Mouse (Mus musculus) ES-Bruce4 (cell line): Measurements from ENCODE around the gene Gm28539. TPM values are rescaled to one million over a fixed set of nuclear protein-coding genes. Genes with fewer than 3 reads are reported as not detected.

Experiments
- H3K27ac ChIP-seq: 2 replicates; pipeline ENCODE4 v1.5.1; 2012; ENCODE audit warnings: low read length, inconsistent platforms; ENCODE audit not compliant: insufficient read depth
- H3K27me3 ChIP-seq: 2 replicates; pipeline ENCODE4 v1.6.1; 2012; ENCODE audit warnings: mild to moderate bottlenecking, low read length, inconsistent platforms; ENCODE audit not compliant: control insufficient read depth, poor library complexity, insufficient read depth, severe bottlenecking
- H3K36me3 ChIP-seq: 2 replicates; pipeline ENCODE4 v1.6.1; 2012; ENCODE audit warnings: inconsistent platforms, mild to moderate bottlenecking, low read length, moderate library complexity; ENCODE audit not compliant: control insufficient read depth, poor library complexity, insufficient read depth, severe bottlenecking
- H3K4me1 ChIP-seq: one replicate; pipeline ENCODE4 v1.8.1; 2011; ENCODE audit warnings: low read length; ENCODE audit not compliant: control insufficient read depth, insufficient read depth
- H3K4me3 ChIP-seq: 2 replicates; pipeline ENCODE4 v1.5.1; 2011; ENCODE audit warnings: low read depth, mild to moderate bottlenecking, low read length
- H3K9ac ChIP-seq: 2 replicates; pipeline ENCODE4 v1.6.1; 2012; ENCODE audit warnings: low read depth, mild to moderate bottlenecking, inconsistent platforms; ENCODE audit not compliant: poor library complexity, severe bottlenecking
- H3K9me3 ChIP-seq: replicated peaks from 2 replicates; pipeline ENCODE4 v1.6.1; 2012; ENCODE audit warnings: mild to moderate bottlenecking, low read length, inconsistent platforms; ENCODE audit not compliant: control insufficient read depth, poor library complexity, insufficient read depth, severe bottlenecking
- CTCF ChIP-seq: IDR thresholded peaks from one replicate; pipeline ENCODE4 v1.8.1; 2011; ENCODE audit warnings: low read depth, low read length
- EP300 ChIP-seq: IDR thresholded peaks from 2 replicates; pipeline ENCODE4 v1.6.1; 2011; ENCODE audit warnings: low read depth, low read length; ENCODE audit not compliant: insufficient read depth
- POLR2A ChIP-seq: IDR thresholded peaks from one replicate; pipeline ENCODE4 v1.8.1; 2011; ENCODE audit warnings: low read length; ENCODE audit not compliant: insufficient read depth
- polyA plus RNA-seq: library from polyadenylated mRNA; stranded (reverse); fragments of >200 nt; gene quantifications from 2 replicates; pipeline ENCODE4 v1.2.4, GENCODE M21; 2011; ENCODE audit warnings: low read depth; ENCODE audit not compliant: missing spikeins, insufficient read depth, insufficient read length

Gm28539 gene
- polyA plus RNA-seq, 1 experiment = 4.3 TPM

GRCm38 (mm10) chr16:18798151-18798550, 38.2 kb upstream of the Gm28539 start:
- TF ChIP-seq CTCF = no peak
- no peak for TF ChIP-seq EP300
- no peak for TF ChIP-seq POLR2A
- no peak overlapping the region for H3K27ac ChIP-seq
- H3K9me3 ChIP-seq = no peaks in the 10 kb centered on the region
- H3K4me3 ChIP-seq = no peak overlapping the region
- peaks cover 22% of the 10 kb centered on the region for H3K36me3 ChIP-seq
- H3K27me3 ChIP-seq = no peaks in the 10 kb centered on the region
- no peak overlapping the region for H3K9ac ChIP-seq
- H3K4me1 ChIP-seq = no peaks in the 10 kb centered on the region

- Histone ChIP-seq H3K9me3 (no peaks in the 10 kb centered on the region), H3K4me1 (no peaks in the 10 kb centered on the region), H3K27ac (no peak overlapping the region), H3K4me3 (no peak overlapping the region), H3K9ac (no peak overlapping the region), H3K27me3 (no peaks in the 10 kb centered on the region), H3K36me3 (peaks cover 24% of the 10 kb centered on the region)
- TF ChIP-seq CTCF = peak; percentile 50
- no peak for TF ChIP-seq POLR2A
Measured at GRCm38 (mm10) chr16:18798841-18799240, 37.5 kb upstream of the Gm28539 start.

- TF ChIP-seq POLR2A (no peak), EP300 (no peak), CTCF (no peak)
Measured at GRCm38 (mm10) chr16:18805746-18806145, 30.6 kb upstream of the Gm28539 start.

GRCm38 (mm10) chr16:18809001-18809400, 27.4 kb upstream of the Gm28539 start:
- no peak for TF ChIP-seq POLR2A
- H3K9me3 ChIP-seq = no peaks in the 10 kb centered on the region
- no peaks in the 10 kb centered on the region for H3K27me3 ChIP-seq
- no peak overlapping the region for H3K27ac ChIP-seq
- no peak overlapping the region for H3K4me3 ChIP-seq
- H3K9ac ChIP-seq = no peak overlapping the region
- no peaks in the 10 kb centered on the region for H3K4me1 ChIP-seq
- H3K36me3 ChIP-seq = peaks cover 37% of the 10 kb centered on the region

More at GRCm38 (mm10) chr16:18805746-18806145, 30.6 kb upstream of the Gm28539 start:
- no peak overlapping the region for H3K9ac ChIP-seq
- H3K4me3 ChIP-seq = no peak overlapping the region
- H3K27me3 ChIP-seq = no peaks in the 10 kb centered on the region
- H3K27ac ChIP-seq = no peak overlapping the region
- no peaks in the 10 kb centered on the region for H3K4me1 ChIP-seq
- peaks cover 49% of the 10 kb centered on the region for H3K36me3 ChIP-seq
- no peaks in the 10 kb centered on the region for H3K9me3 ChIP-seq

GRCm38 (mm10) chr16:18811032-18811431, 25.4 kb upstream of the Gm28539 start:
- H3K9me3 ChIP-seq = no peaks in the 10 kb centered on the region
- H3K4me1 ChIP-seq = no peaks in the 10 kb centered on the region
- peak overlapping the region; percentile 40 for H3K9ac ChIP-seq
- H3K27me3 ChIP-seq = no peaks in the 10 kb centered on the region
- no peak overlapping the region for H3K27ac ChIP-seq
- peaks cover 27% of the 10 kb centered on the region for H3K36me3 ChIP-seq
- TF ChIP-seq CTCF (no peak), EP300 (no peak), POLR2A (no peak)
- peak overlapping the region; percentile 84 for H3K4me3 ChIP-seq

GRCm38 (mm10) chr16:18811468-18812384, 24.7 kb upstream of the Gm28539 start, which contains the start of the genes Ufd1 and Cdc45:
Ufd1 (plus strand) TSS chr16:18811779.
Cdc45 (minus strand) TSS chr16:18811987.
- H3K27me3 ChIP-seq = no peaks in the 10 kb centered on the region
- peaks cover 21% of the 10 kb centered on the region for H3K36me3 ChIP-seq
- TF ChIP-seq CTCF = no peak
- peak; percentile 83 for TF ChIP-seq POLR2A
- TF ChIP-seq EP300 = no peak
- H3K4me3 ChIP-seq = peak within 1 kb of the TSS; percentile 84
- no peak within 1 kb of the TSS for H3K27ac ChIP-seq
- no peaks in the 10 kb centered on the region for H3K9me3 ChIP-seq
- no peaks in the 10 kb centered on the region for H3K4me1 ChIP-seq
- peak within 1 kb of the TSS; percentile 83 for H3K9ac ChIP-seq
